Mouse (Mus musculus) limb, embryonic 11.5 days (tissue): ENCODE measurements at regions not wholly inside any gene's neighbourhood (a gene's known extent, or its start where the extent isn't known, plus 50 kb on each side); places are given as distances from the start of the nearest gene placed in this dataset.

Experiments
- ATAC-seq: fragments of 200-750 bp; cut with Nextera tagmentation; 2 replicates; pipeline ENCODE4 v1.8.0; 2017; ENCODE audit warnings: low read depth; ENCODE audit not compliant: insufficient number of reproducible peaks, low FRiP score, low TSS enrichment
- DNase-seq: peaks from one replicate; pipeline ENCODE4 v3.0.0-alpha.2; 2015; ENCODE audit warnings: low spot score
- H3K27ac ChIP-seq: fragments of 300-500 bp; sonication (generic); replicated peaks from 2 replicates; pipeline ENCODE4 v1.5.1; 2014; ENCODE audit warnings: low read depth, mild to moderate bottlenecking, low read length
- H3K27me3 ChIP-seq: fragments of 300-500 bp; sonication (generic); 2 replicates; pipeline ENCODE4 v1.6.1; 2014; ENCODE audit warnings: mild to moderate bottlenecking, low read length, mixed read lengths; ENCODE audit not compliant: control insufficient read depth, insufficient read depth
- H3K36me3 ChIP-seq: fragments of 300-500 bp; sonication (generic); 2 replicates; pipeline ENCODE4 v1.6.1; 2014; ENCODE audit warnings: mild to moderate bottlenecking, low read length, moderate library complexity, mixed read lengths; ENCODE audit not compliant: control insufficient read depth, insufficient read depth
- H3K4me1 ChIP-seq: fragments of 300-500 bp; sonication (generic); 2 replicates; pipeline ENCODE4 v1.6.1; 2014; ENCODE audit warnings: low read length, mixed read lengths; ENCODE audit not compliant: control insufficient read depth, insufficient read depth
- H3K4me2 ChIP-seq: fragments of 300-500 bp; sonication (generic); 2 replicates; pipeline ENCODE4 v1.6.1; 2014; ENCODE audit warnings: low read depth, mild to moderate bottlenecking, moderate library complexity; ENCODE audit not compliant: severe bottlenecking
- H3K4me3 ChIP-seq: fragments of 300-500 bp; sonication (generic); 2 replicates; pipeline ENCODE4 v1.5.1; 2014; ENCODE audit warnings: low read depth, low read length
- H3K9ac ChIP-seq: fragments of 300-500 bp; sonication (generic); 2 replicates; pipeline ENCODE4 v1.6.1; 2014; ENCODE audit warnings: mild to moderate bottlenecking, low read length
- H3K9me3 ChIP-seq: fragments of 300-500 bp; sonication (generic); 2 replicates; pipeline ENCODE4 v1.6.1; 2016; ENCODE audit warnings: low read length; ENCODE audit not compliant: control insufficient read depth
- WGBS: fragments of 180-500 bp; shearing (Covaris S2); extraction: QIAGEN DNeasy Blood & Tissue Kit; methylation state at CpG from one replicate; pipeline ENCODE4 v1.1.7; 2014; 5-methylcytosine and 5-hydroxymethylcytosine counted together

DNA sequence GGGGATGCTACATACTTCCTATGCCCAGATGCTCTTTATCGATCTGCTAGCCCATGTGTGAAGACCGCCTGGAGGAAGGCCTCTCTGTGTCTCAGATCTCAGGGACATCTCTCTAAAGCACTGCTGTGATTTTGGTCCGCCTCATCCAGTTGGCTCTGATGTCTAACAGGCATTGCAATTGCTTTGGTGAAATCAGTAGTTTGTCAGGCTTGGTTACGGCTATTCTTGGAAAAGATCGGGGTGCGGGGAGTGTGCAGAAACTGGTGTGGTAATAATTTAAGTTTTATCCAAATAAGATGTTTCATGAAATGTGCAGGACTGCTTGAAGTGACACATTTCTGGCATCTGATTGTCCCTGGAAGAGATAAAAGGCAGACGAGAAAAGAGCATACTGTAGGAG is 117.9 kb downstream of the Gm12728 start:
- Histone ChIP-seq H3K4me2 (no peak overlapping the region), H3K27me3 (no peaks in the 10 kb centered on the region), H3K4me1 (peaks cover 10% of the 10 kb centered on the region), H3K36me3 (no peaks in the 10 kb centered on the region), H3K27ac (no peak overlapping the region), H3K4me3 (no peak overlapping the region), H3K9me3 (no peaks in the 10 kb centered on the region), H3K9ac (no peak overlapping the region)
- ATAC-seq (no peak), DNase-seq (no peak)
- 87% methylated on average over 7 of the region's 7 CpGs for WGBS

DNA sequence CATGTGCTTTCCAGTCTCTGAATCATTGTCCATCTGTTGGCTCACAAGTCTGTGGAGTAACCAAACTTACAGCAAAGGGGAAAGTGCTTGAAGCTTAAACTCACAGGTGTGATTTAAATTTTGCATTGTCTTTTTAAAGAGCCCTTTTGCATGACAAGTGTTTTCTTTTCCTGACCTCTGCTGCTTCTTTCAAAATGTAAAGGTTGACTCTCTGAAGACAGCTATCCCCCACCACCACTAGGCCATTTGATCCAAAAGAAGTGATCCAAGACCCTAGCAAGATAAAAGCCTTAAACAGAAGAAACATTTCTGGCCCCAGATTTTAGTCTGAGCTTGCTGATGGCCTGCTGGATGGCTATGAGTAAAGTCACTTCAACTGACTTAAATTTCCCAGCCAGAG is 118.6 kb downstream of the Gm12728 start:
- DNase-seq (no peak), ATAC-seq (no peak)
- Histone ChIP-seq H3K27ac (no peak overlapping the region), H3K9me3 (no peaks in the 10 kb centered on the region), H3K4me2 (no peak overlapping the region), H3K4me3 (no peak overlapping the region), H3K9ac (no peak overlapping the region), H3K27me3 (no peaks in the 10 kb centered on the region), H3K36me3 (no peaks in the 10 kb centered on the region), H3K4me1 (peaks cover 10% of the 10 kb centered on the region)

DNA sequence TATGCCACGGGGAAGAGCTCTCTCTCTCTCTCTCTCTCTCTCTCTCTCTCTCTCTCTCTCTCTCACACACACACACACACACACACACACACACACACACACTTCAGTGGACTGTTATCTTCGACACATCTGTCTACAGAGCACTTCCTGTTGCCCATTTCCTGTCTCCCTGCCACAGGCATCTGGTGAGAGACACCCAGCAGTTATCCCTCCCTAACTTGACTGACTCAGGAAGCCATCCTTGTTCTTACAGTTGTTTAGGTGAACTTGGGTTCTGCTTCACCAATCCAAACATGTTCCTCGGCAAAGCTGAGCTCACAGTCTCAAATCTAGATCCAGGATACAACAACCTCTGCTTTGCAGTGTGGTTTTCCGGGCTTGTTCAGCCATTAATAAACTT is 119.6 kb downstream of the Gm12728 start:
- 64% methylated on average over 4 of the region's 4 CpGs for WGBS
- H3K27ac ChIP-seq = no peak overlapping the region

DNA sequence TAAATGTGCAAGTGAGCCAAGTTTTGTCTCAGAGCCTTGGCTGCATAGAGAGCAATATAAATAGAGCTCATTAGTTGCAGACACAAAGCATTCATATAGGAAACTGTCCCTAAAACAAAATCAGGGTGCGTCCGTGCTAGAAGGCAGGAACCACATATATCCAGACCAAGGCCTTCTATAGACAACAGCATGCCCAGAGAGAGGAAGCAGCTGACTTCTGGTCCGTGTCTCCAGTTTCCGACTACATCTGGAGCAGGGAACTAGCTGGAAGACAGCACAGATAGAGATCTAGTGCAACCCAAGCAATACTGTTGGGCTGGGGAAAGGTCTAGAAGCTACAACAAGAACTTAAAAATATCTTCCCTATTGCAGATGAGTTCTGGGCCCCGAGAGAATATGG is 121.0 kb downstream of the Gm12728 start:
- Histone ChIP-seq H3K4me3 (no peak overlapping the region), H3K4me2 (no peak overlapping the region), H3K27me3 (no peaks in the 10 kb centered on the region), H3K27ac (no peak overlapping the region), H3K9me3 (no peaks in the 10 kb centered on the region), H3K9ac (no peak overlapping the region), H3K4me1 (peaks cover 4% of the 10 kb centered on the region; the same call in 1 of the 2 replicates), H3K36me3 (no peaks in the 10 kb centered on the region)
- WGBS = 89% methylated on average over 5 of the region's 5 CpGs
- ATAC-seq (no peak), DNase-seq (no peak)

More for the DNA sequence above, 119.6 kb downstream of the Gm12728 start:
- Histone ChIP-seq H3K27me3 (no peaks in the 10 kb centered on the region), H3K36me3 (no peaks in the 10 kb centered on the region), H3K4me3 (no peak overlapping the region), H3K9me3 (no peaks in the 10 kb centered on the region), H3K9ac (no peak overlapping the region), H3K4me2 (no peak overlapping the region), H3K4me1 (peaks cover 10% of the 10 kb centered on the region)
- ATAC-seq = no peak
- no peak for DNase-seq

DNA sequence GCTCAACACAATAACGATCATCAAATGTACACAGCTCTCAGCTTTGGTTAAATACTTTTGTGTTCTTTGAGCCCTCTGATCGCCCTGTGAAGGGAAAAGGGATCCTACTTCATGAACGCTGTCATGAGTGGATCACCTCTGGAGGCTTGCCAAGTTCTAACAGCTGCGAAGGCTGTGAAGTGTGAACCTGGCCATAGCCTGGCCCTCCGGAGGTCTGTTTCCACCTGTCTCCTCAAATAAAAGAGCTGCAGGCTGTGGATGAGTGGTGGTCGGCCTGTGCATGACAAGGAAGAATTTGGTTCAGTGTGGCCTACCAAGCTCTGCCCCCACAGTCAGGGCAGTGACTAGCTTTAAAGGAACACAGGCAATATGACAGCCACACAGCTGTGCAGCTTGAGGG is 122.0 kb downstream of the Gm12728 start:
- Histone ChIP-seq H3K4me3 (no peak overlapping the region), H3K4me2 (no peak overlapping the region), H3K9me3 (no peaks in the 10 kb centered on the region), H3K36me3 (no peaks in the 10 kb centered on the region), H3K27ac (no peak overlapping the region), H3K4me1 (peaks cover 4% of the 10 kb centered on the region; the same call in 1 of the 2 replicates), H3K9ac (no peak overlapping the region), H3K27me3 (no peaks in the 10 kb centered on the region)
- 76% methylated on average over 6 of the region's 6 CpGs for WGBS
- ATAC-seq (no peak), DNase-seq (no peak)

DNA sequence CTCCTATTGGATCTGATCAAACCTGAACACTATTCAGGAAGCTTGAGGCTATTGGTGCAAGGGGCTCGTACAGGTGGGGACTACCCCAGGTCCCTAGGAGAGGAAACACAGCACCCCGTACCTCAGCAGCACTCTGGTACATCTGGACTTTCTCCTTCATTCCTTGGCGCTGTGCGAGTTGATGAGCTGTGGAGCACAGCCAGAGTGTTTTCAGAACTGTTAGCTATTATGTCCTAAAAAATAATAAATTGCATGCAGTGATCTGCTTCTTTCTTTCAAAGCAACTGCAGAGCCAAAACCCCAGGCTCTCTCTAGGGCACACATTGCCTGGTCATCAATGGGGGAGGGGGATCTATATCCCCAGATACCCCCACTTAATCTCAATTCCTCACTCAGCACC is 122.6 kb downstream of the Gm12728 start:
- no peak overlapping the region for H3K27ac ChIP-seq
- 70% methylated on average over 4 of the region's 4 CpGs for WGBS
- no peaks in the 10 kb centered on the region for H3K27me3 ChIP-seq
- H3K4me2 ChIP-seq = no peak overlapping the region
- ATAC-seq (no peak), DNase-seq (no peak)
- no peaks in the 10 kb centered on the region for H3K36me3 ChIP-seq
- no peak overlapping the region for H3K9ac ChIP-seq
- no peak overlapping the region for H3K4me3 ChIP-seq
- no peaks in the 10 kb centered on the region for H3K9me3 ChIP-seq
- H3K4me1 ChIP-seq = peaks cover 4% of the 10 kb centered on the region; the same call in 1 of the 2 replicates

DNA sequence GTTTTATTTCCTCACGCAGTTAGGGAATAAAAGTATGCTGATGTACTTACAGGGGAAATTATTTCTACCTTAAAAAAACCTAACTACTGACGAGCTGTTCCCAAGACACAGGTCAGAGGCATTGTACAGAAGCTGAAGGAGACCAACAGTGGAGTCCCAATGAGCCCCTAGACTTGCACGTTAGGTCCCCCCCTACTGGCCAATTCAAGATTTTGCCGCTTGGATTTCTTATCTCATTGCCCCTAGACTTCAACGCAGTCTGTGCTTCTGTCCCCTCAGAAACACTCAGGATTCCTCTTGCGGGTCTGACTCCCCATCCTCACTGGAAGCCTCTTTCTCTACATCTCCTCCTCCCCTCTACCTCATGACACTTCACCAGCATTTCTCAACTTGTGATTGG is 125.3 kb downstream of the Gm12728 start:
- Histone ChIP-seq H3K9me3 (no peaks in the 10 kb centered on the region), H3K27me3 (no peaks in the 10 kb centered on the region), H3K9ac (no peak overlapping the region), H3K4me3 (no peak overlapping the region), H3K27ac (no peak overlapping the region), H3K4me1 (peaks cover 4% of the 10 kb centered on the region; the same call in 1 of the 2 replicates), H3K4me2 (no peak overlapping the region), H3K36me3 (no peaks in the 10 kb centered on the region)
- DNase-seq = no peak
- WGBS = 43% methylated on average over 6 of the region's 6 CpGs
- no peak for ATAC-seq

DNA sequence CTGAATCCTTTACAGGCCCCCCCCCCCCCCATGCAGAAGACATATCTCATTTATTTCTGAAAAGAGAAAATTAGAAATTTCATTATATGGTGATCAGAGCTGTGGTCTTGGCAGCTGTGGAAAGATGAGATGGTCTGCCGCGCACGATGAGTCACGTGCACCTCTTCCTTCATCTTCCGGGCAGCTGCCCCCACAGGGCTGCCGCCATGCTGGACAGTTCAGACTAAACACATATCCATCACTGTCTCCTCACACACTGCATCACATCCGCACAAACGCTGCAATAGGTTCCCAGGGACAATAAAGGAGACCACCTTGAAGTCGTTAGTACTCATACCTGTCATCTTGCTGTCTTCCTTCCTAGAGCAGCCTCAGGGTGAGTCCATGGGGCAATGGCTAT is 126.6 kb downstream of the Gm12728 start:
- peaks cover 4% of the 10 kb centered on the region; the same call in 1 of the 2 replicates for H3K4me1 ChIP-seq
- H3K9me3 ChIP-seq = no peaks in the 10 kb centered on the region
- no peak overlapping the region for H3K9ac ChIP-seq
- no peak overlapping the region for H3K4me3 ChIP-seq
- DNase-seq (no peak), ATAC-seq (no peak)
- no peaks in the 10 kb centered on the region for H3K36me3 ChIP-seq
- no peaks in the 10 kb centered on the region for H3K27me3 ChIP-seq
- no peak overlapping the region for H3K27ac ChIP-seq
- 79% methylated on average over 9 of the region's 9 CpGs for WGBS
- no peak overlapping the region for H3K4me2 ChIP-seq

DNA sequence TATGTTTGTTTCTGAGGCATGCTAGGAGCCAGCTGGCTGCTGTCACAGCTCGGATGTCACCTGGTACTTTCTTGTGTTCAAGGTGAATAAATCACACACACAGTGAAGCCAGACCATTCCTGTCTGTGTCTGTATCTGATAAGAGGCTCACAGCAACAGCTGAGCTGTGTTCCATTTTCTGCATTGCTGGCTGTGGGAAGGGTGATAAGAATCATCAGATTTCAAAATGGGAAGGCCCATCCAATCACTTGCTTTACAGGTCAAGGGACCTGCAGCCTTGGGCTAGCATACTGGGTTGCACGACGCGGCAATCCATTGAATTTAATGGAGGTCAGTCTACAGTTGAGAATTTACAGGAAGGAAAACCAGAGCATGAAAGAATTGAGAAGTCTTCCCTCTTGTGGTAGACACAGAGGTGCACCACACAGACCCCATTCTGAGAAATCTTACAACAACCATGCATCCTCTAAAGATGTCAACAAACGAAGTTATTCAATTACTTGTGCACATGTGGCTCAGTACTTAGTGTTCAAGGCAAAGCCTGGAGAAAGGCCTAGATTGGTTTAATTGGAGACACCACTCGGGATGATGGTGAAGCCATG is 135.2 kb downstream of the Gm12728 start:
- WGBS = 80% methylated on average over 6 of the region's 6 CpGs
- DNase-seq = no peak
- ATAC-seq = no peak
- no peak overlapping the region for H3K4me3 ChIP-seq
- H3K36me3 ChIP-seq = no peaks in the 10 kb centered on the region
- no peak overlapping the region for H3K9ac ChIP-seq
- no peak overlapping the region for H3K27ac ChIP-seq
- H3K4me2 ChIP-seq = no peak overlapping the region
- H3K4me1 ChIP-seq = no peaks in the 10 kb centered on the region
- H3K27me3 ChIP-seq = no peaks in the 10 kb centered on the region
- no peaks in the 10 kb centered on the region for H3K9me3 ChIP-seq
